Mouse (Mus musculus) testis, adult 2 months (tissue): ENCODE measurements at regions not wholly inside any gene's neighbourhood (a gene's known extent, or its start where the extent isn't known, plus 50 kb on each side); places are given as distances from the start of the nearest gene placed in this dataset.

Experiments
- H3K27ac ChIP-seq: fragments of 200-500 bp; 2 replicates; pipeline ENCODE4 v1.5.1; 2012; ENCODE audit warnings: low read depth, low read length; ENCODE audit not compliant: control insufficient read depth, insufficient read depth
- H3K27me3 ChIP-seq: fragments of 200-500 bp; 2 replicates; pipeline ENCODE4 v1.6.1; 2012; ENCODE audit warnings: mild to moderate bottlenecking, low read length, moderate library complexity; ENCODE audit not compliant: control insufficient read depth, insufficient read depth
- H3K36me3 ChIP-seq: fragments of 200-500 bp; 2 replicates; pipeline ENCODE4 v1.6.1; 2012; ENCODE audit warnings: mild to moderate bottlenecking, low read length; ENCODE audit not compliant: control insufficient read depth, insufficient read depth
- H3K4me1 ChIP-seq: fragments of 200-500 bp; 2 replicates; pipeline ENCODE4 v1.6.1; 2012; ENCODE audit warnings: low read length; ENCODE audit not compliant: control insufficient read depth, insufficient read depth
- H3K4me3 ChIP-seq: fragments of 200-500 bp; 2 replicates; pipeline ENCODE4 v1.5.1; 2012; ENCODE audit warnings: low read depth, mild to moderate bottlenecking, low read length, moderate library complexity, mixed read lengths; ENCODE audit not compliant: control insufficient read depth
- CTCF ChIP-seq: fragments of 200-500 bp; IDR thresholded peaks from 2 replicates; pipeline ENCODE4 v1.5.1; 2012; ENCODE audit warnings: low read depth, mild to moderate bottlenecking, inconsistent platforms, low read length, moderate library complexity; ENCODE audit not compliant: control insufficient read depth, insufficient read depth, insufficient replicate concordance
- POLR2A ChIP-seq: fragments of 200-500 bp; IDR thresholded peaks from 2 replicates; pipeline ENCODE4 v1.6.1; 2012; ENCODE audit warnings: low read depth, mild to moderate bottlenecking, inconsistent platforms, low read length, moderate library complexity; ENCODE audit not compliant: control insufficient read depth

- no peak for TF ChIP-seq POLR2A
- no peak overlapping the region for H3K27ac ChIP-seq
Measured at GRCm38 (mm10) chr6:127336681-127337397, 109.8 kb upstream of the Parp11 start.

GRCm38 (mm10) chr6:127337398-127337871 is 109.2 kb upstream of the Parp11 start:
- Histone ChIP-seq H3K36me3 (no peaks in the 10 kb centered on the region), H3K27ac (no peak overlapping the region), H3K27me3 (no peaks in the 10 kb centered on the region), H3K4me3 (no peak overlapping the region), H3K4me1 (peaks cover 4% of the 10 kb centered on the region; the same call in 1 of the 2 replicates)
- TF ChIP-seq POLR2A (no peak), CTCF (no peak)

More at GRCm38 (mm10) chr6:127336681-127337397, 109.8 kb upstream of the Parp11 start:
- Histone ChIP-seq H3K36me3 (no peaks in the 10 kb centered on the region), H3K4me1 (peaks cover 4% of the 10 kb centered on the region; the same call in 1 of the 2 replicates), H3K27me3 (no peaks in the 10 kb centered on the region), H3K4me3 (no peak overlapping the region)

GRCm38 (mm10) chr6:127338412-127338811 is 108.2 kb upstream of the Parp11 start:
- H3K36me3 ChIP-seq = no peaks in the 10 kb centered on the region
- H3K4me1 ChIP-seq = peaks cover 4% of the 10 kb centered on the region; the same call in 1 of the 2 replicates
- TF ChIP-seq CTCF (no peak), POLR2A (no peak)
- no peak overlapping the region for H3K4me3 ChIP-seq
- no peak overlapping the region for H3K27ac ChIP-seq
- no peaks in the 10 kb centered on the region for H3K27me3 ChIP-seq

GRCm38 (mm10) chr6:127341604-127342003 is 105.0 kb upstream of the Parp11 start:
- no peak for TF ChIP-seq CTCF
- TF ChIP-seq POLR2A = no peak
- Histone ChIP-seq H3K4me1 (peaks cover 4% of the 10 kb centered on the region; the same call in 1 of the 2 replicates), H3K36me3 (no peaks in the 10 kb centered on the region), H3K27ac (no peak overlapping the region), H3K27me3 (no peaks in the 10 kb centered on the region), H3K4me3 (no peak overlapping the region)

GRCm38 (mm10) chr6:127348770-127349409 is 97.8 kb upstream of the Parp11 start:
- H3K27me3 ChIP-seq = no peaks in the 10 kb centered on the region
- no peak overlapping the region for H3K27ac ChIP-seq
- TF ChIP-seq POLR2A (no peak), CTCF (no peak)
- no peak overlapping the region for H3K4me3 ChIP-seq
- peaks cover 2% of the 10 kb centered on the region; the same call in 1 of the 2 replicates for H3K4me1 ChIP-seq
- H3K36me3 ChIP-seq = no peaks in the 10 kb centered on the region

GRCm38 (mm10) chr6:127349479-127350110 is 97.0 kb upstream of the Parp11 start:
- no peak overlapping the region for H3K4me3 ChIP-seq
- peaks cover 2% of the 10 kb centered on the region; the same call in 1 of the 2 replicates for H3K4me1 ChIP-seq
- H3K27ac ChIP-seq = no peak overlapping the region
- TF ChIP-seq POLR2A (no peak), CTCF (no peak)
- no peaks in the 10 kb centered on the region for H3K27me3 ChIP-seq
- H3K36me3 ChIP-seq = no peaks in the 10 kb centered on the region

GRCm38 (mm10) chr6:127351691-127352090 is 94.9 kb upstream of the Parp11 start:
- H3K36me3 ChIP-seq = no peaks in the 10 kb centered on the region
- TF ChIP-seq POLR2A (no peak), CTCF (no peak)
- no peak overlapping the region for H3K27ac ChIP-seq
- H3K4me1 ChIP-seq = peaks cover 2% of the 10 kb centered on the region; the same call in 1 of the 2 replicates
- H3K4me3 ChIP-seq = no peak overlapping the region
- no peaks in the 10 kb centered on the region for H3K27me3 ChIP-seq
